Mouse (Mus musculus): Measurements from ENCODE around the gene Fam241b.

DNA sequence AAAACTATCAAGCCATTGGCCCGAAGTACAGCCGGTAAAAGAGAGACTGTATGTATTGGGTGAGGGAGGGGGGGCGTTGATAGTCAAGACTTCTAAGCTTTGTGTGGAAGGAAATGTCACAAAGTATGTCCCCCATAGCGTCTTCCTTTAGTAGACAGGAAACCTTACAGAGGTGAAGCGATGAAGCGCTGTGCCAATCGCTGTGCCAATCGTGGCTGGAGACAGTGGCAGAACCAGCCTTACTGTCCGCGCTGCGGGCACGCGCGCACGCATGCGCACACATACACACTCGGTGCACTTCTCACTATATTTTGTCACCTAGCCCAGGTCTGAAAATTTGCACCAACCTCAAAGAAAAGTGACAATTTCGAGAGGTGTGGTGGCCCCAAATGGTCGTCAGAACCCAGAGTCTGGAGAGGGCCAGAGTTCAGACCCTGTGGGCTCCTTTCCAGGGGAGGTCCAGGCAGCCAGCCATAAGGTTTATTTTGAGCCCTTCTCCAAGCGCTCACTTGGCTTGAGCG is 15.9 kb downstream of the Fam241b start:
- TF ChIP-seq CTCF (IDR thresholded peaks at IDR 0.05; ENCODE audit: borderline replicate concordance, extremely low read depth, insufficient read depth, insufficient read length) (no peak), POLR2A (IDR thresholded peaks at IDR 0.05; ENCODE audit: borderline replicate concordance, extremely low read depth, insufficient read depth, insufficient read length, poor library complexity, severe bottlenecking) (no peak)

Measured in brain, embryonic 14.5 days (tissue).